Mouse (Mus musculus): Measurements from ENCODE around the gene Syde2. TPM values are rescaled to one million over a fixed set of nuclear protein-coding genes. Genes with fewer than 3 reads are reported as not detected.
A peak's percentile ranks its signal among the peaks of the same experiment; 100 is the strongest.

Gene Syde2
- 10 to 100 TPM in 1 of 2 experiments, 1 to 10 TPM in 1; 9.2 to 10.1 TPM for total RNA-seq (2021)
- long read RNA-seq, experiment 1: 0 reads
- long read RNA-seq, experiment 2, full-length matches to known transcripts: 10 of 14 reads
- long read RNA-seq, experiment 2, partial matches to known transcripts: 3 of 14 reads
- long read RNA-seq, experiment 2, other reads (novel, unspliced or antisense): 1 of 14 reads

- DNase-seq (ENCODE audit: low spot score in 2 of 2): peak; percentile 49 to 52
Measured at GRCm38 (mm10) chr3:145987268-145987969, at the start of gene Syde2. Gene Syde2, plus strand, starts transcription at chr3:145987870.

GRCm38 (mm10) chr3:145938405-145939349 is 49.0 kb upstream of the Syde2 start:
- DNase-seq (ENCODE audit: low spot score in 2 of 2): no peak

GRCm38 (mm10) chr3:145939402-145939801 is 48.3 kb upstream of the Syde2 start:
- DNase-seq (ENCODE audit: low spot score in 2 of 2): no peak

- no peak for DNase-seq (ENCODE audit: low spot score in 2 of 2)
Measured at GRCm38 (mm10) chr3:145939971-145940370, 47.7 kb upstream of the Syde2 start.

GRCm38 (mm10) chr3:145941971-145942370 is 45.7 kb upstream of the Syde2 start:
- peak in 1 of 2 experiments; percentile 41 for DNase-seq (ENCODE audit: low spot score in 2 of 2)

- DNase-seq (ENCODE audit: low spot score in 2 of 2): no peak
Measured at GRCm38 (mm10) chr3:145944348-145944747, 43.3 kb upstream of the Syde2 start.

GRCm38 (mm10) chr3:145945904-145946303 is 41.8 kb upstream of the Syde2 start:
- no peak for DNase-seq (ENCODE audit: low spot score in 2 of 2)

- DNase-seq (ENCODE audit: low spot score in 2 of 2): no peak
Measured at GRCm38 (mm10) chr3:145946654-145947053, 41.0 kb upstream of the Syde2 start.

GRCm38 (mm10) chr3:145947539-145948204 is 40.0 kb upstream of the Syde2 start:
- no peak for DNase-seq (ENCODE audit: low spot score in 2 of 2)

GRCm38 (mm10) chr3:145950034-145950814 is 37.4 kb upstream of the Syde2 start:
- DNase-seq (ENCODE audit: low spot score in 2 of 2): no peak

GRCm38 (mm10) chr3:145950815-145951130 is 36.9 kb upstream of the Syde2 start:
- no peak for DNase-seq (ENCODE audit: low spot score in 2 of 2)

GRCm38 (mm10) chr3:145951287-145952165 is 36.1 kb upstream of the Syde2 start:
- DNase-seq (ENCODE audit: low spot score in 2 of 2): no peak

GRCm38 (mm10) chr3:145952945-145953344 is 34.7 kb upstream of the Syde2 start:
- DNase-seq (ENCODE audit: low spot score in 2 of 2): no peak

GRCm38 (mm10) chr3:145953411-145953810 is 34.3 kb upstream of the Syde2 start:
- DNase-seq (ENCODE audit: low spot score in 2 of 2): no peak

GRCm38 (mm10) chr3:145959824-145960223 is 27.8 kb upstream of the Syde2 start:
- DNase-seq (ENCODE audit: low spot score in 2 of 2): no peak

GRCm38 (mm10) chr3:145962411-145962810 is 25.3 kb upstream of the Syde2 start:
- no peak for DNase-seq (ENCODE audit: low spot score in 2 of 2)

GRCm38 (mm10) chr3:145963101-145964017 is 24.3 kb upstream of the Syde2 start:
- DNase-seq (ENCODE audit: low spot score in 2 of 2): no peak

- no peak for DNase-seq (ENCODE audit: low spot score in 2 of 2)
Measured at GRCm38 (mm10) chr3:145964018-145964387, 23.7 kb upstream of the Syde2 start.

- DNase-seq (ENCODE audit: low spot score in 2 of 2): no peak
Measured at GRCm38 (mm10) chr3:145964473-145964872, 23.2 kb upstream of the Syde2 start.
